Mouse (Mus musculus) urinary bladder, postnatal 14 days (tissue): ENCODE measurements around the gene Pcgf1.
A peak's percentile ranks its signal among the peaks of the same experiment; 100 is the strongest.

Source experiments
- DNase-seq: peaks from one replicate; pipeline ENCODE4 v3.0.0; 2021; ENCODE audit warnings: low spot score

Gene Pcgf1

GRCm38 (mm10) chr6:83122961-83123360 is 45.3 kb downstream of the Pcgf1 start:
- DNase-seq: no peak

DNA sequence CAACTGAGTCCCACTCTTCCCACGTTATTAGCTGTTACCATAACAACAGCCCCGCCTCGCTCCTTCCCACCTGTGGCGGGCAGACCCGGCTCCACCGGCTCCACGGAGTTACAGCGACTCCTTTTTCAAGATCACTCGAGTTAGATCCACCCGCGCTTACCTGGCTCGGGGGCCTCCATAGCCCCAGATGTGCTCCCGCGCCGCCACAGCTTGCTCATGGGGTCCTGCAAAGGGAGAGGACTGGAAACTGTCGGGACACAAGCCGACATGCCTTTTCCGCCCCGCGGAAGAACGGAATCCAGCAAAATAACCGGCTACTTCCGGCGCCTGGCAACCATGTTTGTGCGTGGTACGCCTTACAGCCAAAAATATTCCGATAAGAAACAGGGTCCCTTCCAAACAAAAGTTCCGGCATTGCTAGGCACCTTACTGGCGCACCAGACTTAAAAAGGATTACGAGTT is 47.2 kb downstream of the Pcgf1 start:
- DNase-seq: peak; percentile 93

GRCm38 (mm10) chr6:83125331-83125730 is 47.7 kb downstream of the Pcgf1 start, which contains the start of gene Ino80b:
Ino80b (minus strand) TSS chr6:83125431.
- DNase-seq: no peak

- DNase-seq: no peak
These were observed 49.8 kb downstream of the Pcgf1 start for GRCm38 (mm10) chr6:83127419-83127818.
